Mouse (Mus musculus): ENCODE measurements around the gene B3gnt9. TPM values are rescaled to one million over a fixed set of nuclear protein-coding genes. Genes with fewer than 3 reads are reported as not detected.

Gene B3gnt9
- total and polyA plus RNA-seq, 3 experiments = 0.57 to 4.1 (median 0.66) TPM

GRCm38 (mm10) chr8:105297511-105298192, 42.7 kb upstream of the B3gnt9 start, which contains the start of gene E2f4:
Gene E2f4 (plus strand): TSS chr8:105297663.
- peak; percentile 93 for DNase-seq (ENCODE audit: extremely low read depth)
- H3K9me3 ChIP-seq (replicated peaks; ENCODE audit: low read length) = no peaks in the 10 kb centered on the region
- H3K4me1 ChIP-seq (ENCODE audit: control insufficient read depth in 1 of 2, insufficient read depth in 2 of 2) = peaks cover 10 to 59% of the 10 kb centered on the region in 2 experiments
- no peaks in the 10 kb centered on the region for H3K27me3 ChIP-seq (replicated peaks)
- TF ChIP-seq IRF4 (IDR thresholded peaks at IDR 0.05; ENCODE audit: low read depth, low read length) = peak; percentile 57; the same call in 1 of the 2 replicates
- TF ChIP-seq PAX5 (IDR thresholded peaks at IDR 0.05; ENCODE audit: low read length) = no peak
- no peak for TF ChIP-seq JUND (conservative IDR thresholded peaks at IDR 0.05; ENCODE audit: low read depth, low read length)
- no peak for TF ChIP-seq ZKSCAN1 (IDR thresholded peaks at IDR 0.05; ENCODE audit: borderline replicate concordance, low read depth, low read length)
- TF ChIP-seq POLR2A (IDR thresholded peaks at IDR 0.05; ENCODE audit: low read depth, low read length) = peak; percentile 85
- no peak; the same call in 1 of the 2 replicates for TF ChIP-seq UBTF (IDR thresholded peaks at IDR 0.05; ENCODE audit: low read depth, low read length)
- TF ChIP-seq CHD1 (IDR thresholded peaks at IDR 0.05; ENCODE audit: low read depth, low read length) = no peak
- TF ChIP-seq MEF2A (IDR thresholded peaks at IDR 0.05; ENCODE audit: borderline replicate concordance, low read depth, low read length) = peak; percentile 67
- no peak for TF ChIP-seq GABPA (IDR thresholded peaks at IDR 0.05; ENCODE audit: insufficient replicate concordance, low read depth, low read length)
- TF ChIP-seq MYC (IDR thresholded peaks at IDR 0.05; ENCODE audit: low read depth, low read length) = peak; percentile 52; the same call in 1 of the 2 replicates
- TF ChIP-seq NRF1 (IDR thresholded peaks at IDR 0.05; ENCODE audit: low read depth, low read length) = peak; percentile 43
- TF ChIP-seq HCFC1 (IDR thresholded peaks at IDR 0.05; ENCODE audit: low read depth, low read length) = peak; percentile 87
- TF ChIP-seq POLR2AphosphoS2 (IDR thresholded peaks at IDR 0.05; ENCODE audit: low read depth, low read length) = peak; percentile 66; the same call in 1 of the 2 replicates
- TF ChIP-seq USF1 (IDR thresholded peaks at IDR 0.05; ENCODE audit: low read depth, low read length) = no peak
- TF ChIP-seq E2F4 (IDR thresholded peaks at IDR 0.05; ENCODE audit: insufficient replicate concordance, low read depth, low read length) = no peak
- TF ChIP-seq ETS1 (conservative IDR thresholded peaks at IDR 0.05; ENCODE audit: low read depth, low read length) = peak; percentile 48
- no peak for TF ChIP-seq ZC3H11A (IDR thresholded peaks at IDR 0.05; ENCODE audit: low read depth, low read length)
- no peak for TF ChIP-seq CTCF (conservative IDR thresholded peaks at IDR 0.05 in 1 of 2, IDR thresholded peaks at IDR 0.05 in 1 of 2; ENCODE audit: low read depth in 2 of 2, low read length in 2 of 2)
- TF ChIP-seq JUN (IDR thresholded peaks at IDR 0.05; ENCODE audit: insufficient read depth, low read depth, low read length) = no peak
- 0 out of 2 replicates have a peak, but pooled peaks have one; percentile 27 for TF ChIP-seq TBP (conservative IDR thresholded peaks at IDR 0.05; ENCODE audit: low read depth, low read length)
- TF ChIP-seq ZMIZ1 (IDR thresholded peaks at IDR 0.05; ENCODE audit: low read depth, low read length) = peak; percentile 83
- TF ChIP-seq ELF1 (IDR thresholded peaks at IDR 0.05; ENCODE audit: low read depth, low read length) = peak; percentile 99
- peak; percentile 70 for TF ChIP-seq MXI1 (IDR thresholded peaks at IDR 0.05; ENCODE audit: low read depth, low read length)
- no peak; the same call in 1 of the 2 replicates for TF ChIP-seq CHD2 (IDR thresholded peaks at IDR 0.05; ENCODE audit: low read length)
- TF ChIP-seq ZNF384 (IDR thresholded peaks at IDR 0.05; ENCODE audit: low read depth, low read length) = no peak
- TF ChIP-seq TCF12 (IDR thresholded peaks at IDR 0.05; ENCODE audit: low read depth, low read length) = peak; percentile 81
- TF ChIP-seq USF2 (conservative IDR thresholded peaks at IDR 0.05; ENCODE audit: low read depth, low read length) = no peak
- peak; percentile 73; the same call in 1 of the 2 replicates for TF ChIP-seq KAT2A (IDR thresholded peaks at IDR 0.05; ENCODE audit: insufficient replicate concordance, low read length)
- TF ChIP-seq BHLHE40 (IDR thresholded peaks at IDR 0.05; ENCODE audit: low read depth, low read length) = no peak
- peak; percentile 77 for TF ChIP-seq NELFE (IDR thresholded peaks at IDR 0.05; ENCODE audit: low read depth, low read length)
- no peak for TF ChIP-seq SMC3 (IDR thresholded peaks at IDR 0.05; ENCODE audit: low read depth, low read length)
- no peak for TF ChIP-seq RCOR1 (conservative IDR thresholded peaks at IDR 0.05; ENCODE audit: low read depth, low read length)
- no peak for TF ChIP-seq MAZ (IDR thresholded peaks at IDR 0.05; ENCODE audit: low read depth, low read length)
- TF ChIP-seq SIN3A (IDR thresholded peaks at IDR 0.05; ENCODE audit: low read length) = peak; percentile 93
- no peak for TF ChIP-seq EP300 (IDR thresholded peaks at IDR 0.05; ENCODE audit: low read length)
- no peak for TF ChIP-seq RAD21 (IDR thresholded peaks at IDR 0.05; ENCODE audit: low read depth, low read length)
- no peak for TF ChIP-seq MAFK (IDR thresholded peaks at IDR 0.05; ENCODE audit: insufficient replicate concordance, low read length)
- no peak for TF ChIP-seq MAX (IDR thresholded peaks at IDR 0.05; ENCODE audit: low read length)
- H3K27ac ChIP-seq (ENCODE audit: insufficient read depth, low read depth) = peak within 1 kb of the TSS; percentile 50
- H3K4me3 ChIP-seq (replicated peaks in 1 of 3; ENCODE audit: low read depth in 2 of 3, low read length in 2 of 3, poor library complexity in 1 of 3) = peak within 1 kb of the TSS; percentile 82 to 96 (median 89)
- in situ Hi-C loops (cut with MboI; ENCODE audit: low pct_ligation_motif_present, low pct_unique_long_range_greater_than_20kb, low sequenced_read_pairs) (no loop called here), dilution Hi-C loops (cut with MboI; ENCODE audit: extremely low pct_ligation_motif_present, extremely low pct_unique_long_range_greater_than_20kb, low sequenced_read_pairs) (no loop called here)
- H3K9ac ChIP-seq (ENCODE audit: insufficient read depth, low read depth) = peak within 1 kb of the TSS; percentile 94
- H3K4me2 ChIP-seq (ENCODE audit: insufficient read depth, low read depth, poor library complexity, severe bottlenecking) = peak within 1 kb of the TSS; percentile 88
- peaks cover 25 to 47% of the 10 kb centered on the region in 2 experiments for H3K36me3 ChIP-seq (replicated peaks in 1 of 2; ENCODE audit: control insufficient read depth in 1 of 2, insufficient read depth in 1 of 2, low read length in 1 of 2)
- peaks cover 26% of the 10 kb centered on the region for H3K79me2 ChIP-seq (replicated peaks; ENCODE audit: control insufficient read depth, extremely low read depth, insufficient read depth, poor library complexity, severe bottlenecking)
